Mouse (Mus musculus) megakaryocyte, embryonic 14.5 days (primary cell): ENCODE measurements around the gene Slc43a2.

ENCODE experiments used
- FLI1 ChIP-seq: IDR thresholded peaks from 2 replicates; pipeline ENCODE4 v1.6.1; 2012; ENCODE audit warnings: low read length, inconsistent platforms, mixed read lengths
- GATA1 ChIP-seq: IDR thresholded peaks from 3 replicates; pipeline ENCODE4 v1.6.1; 2012; ENCODE audit warnings: mixed read lengths, low read length, inconsistent platforms, borderline replicate concordance

GRCm38 (mm10) chr11:75538970-75539299 lies 7.4 kb downstream of the Slc43a2 start:
- no peak for TF ChIP-seq GATA1
- TF ChIP-seq FLI1: no peak
